Mouse (Mus musculus) B cell, adult 67 days (primary cell): ENCODE measurements around the gene Zfand2a. TPM values are rescaled to one million over a fixed set of nuclear protein-coding genes. Genes with fewer than 3 reads are reported as not detected.

Experiments used
- total RNA-seq, 2 experiments: library from RNA; stranded (reverse); gene quantifications; 4 replicates each; pipeline ENCODE4 v1.2.4; 2023

The Zfand2a gene
- 10 to 100 TPM; 28.8 to 41.6 TPM for total RNA-seq

DNA sequence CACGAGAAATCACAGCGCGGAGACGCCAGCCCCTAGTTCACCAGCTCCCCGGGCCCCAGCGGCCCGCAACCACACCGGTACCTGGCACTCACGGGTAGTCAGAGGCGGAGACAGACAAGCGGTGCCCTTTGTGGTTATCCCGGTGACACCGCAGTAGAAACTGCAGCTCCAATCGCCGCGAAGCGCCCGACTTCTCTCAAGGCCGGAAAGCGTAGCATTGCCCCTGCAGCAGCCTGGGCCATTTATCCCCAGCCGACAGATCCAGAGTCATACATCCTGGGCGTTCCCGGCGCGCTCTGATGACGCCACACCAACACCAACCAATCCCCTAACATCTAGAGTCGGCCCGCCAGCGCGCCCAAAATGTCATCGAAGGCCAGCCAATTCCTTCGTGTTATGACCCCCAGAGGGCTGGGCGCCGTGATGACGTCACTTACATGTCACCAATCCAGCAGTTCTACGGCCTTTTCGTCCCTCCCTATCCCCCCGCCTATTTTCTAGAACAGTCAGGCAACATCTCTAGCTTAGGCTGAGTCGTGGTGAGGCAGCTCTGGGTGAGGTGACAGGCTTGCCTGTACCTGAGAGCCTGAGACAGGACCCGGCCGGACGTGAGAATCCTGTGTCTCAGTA, at the start of gene Zfand2a:
TSS of gene Zfand2a (minus strand) at position 365 of the 630 bp plus-strand sequence.

DNA sequence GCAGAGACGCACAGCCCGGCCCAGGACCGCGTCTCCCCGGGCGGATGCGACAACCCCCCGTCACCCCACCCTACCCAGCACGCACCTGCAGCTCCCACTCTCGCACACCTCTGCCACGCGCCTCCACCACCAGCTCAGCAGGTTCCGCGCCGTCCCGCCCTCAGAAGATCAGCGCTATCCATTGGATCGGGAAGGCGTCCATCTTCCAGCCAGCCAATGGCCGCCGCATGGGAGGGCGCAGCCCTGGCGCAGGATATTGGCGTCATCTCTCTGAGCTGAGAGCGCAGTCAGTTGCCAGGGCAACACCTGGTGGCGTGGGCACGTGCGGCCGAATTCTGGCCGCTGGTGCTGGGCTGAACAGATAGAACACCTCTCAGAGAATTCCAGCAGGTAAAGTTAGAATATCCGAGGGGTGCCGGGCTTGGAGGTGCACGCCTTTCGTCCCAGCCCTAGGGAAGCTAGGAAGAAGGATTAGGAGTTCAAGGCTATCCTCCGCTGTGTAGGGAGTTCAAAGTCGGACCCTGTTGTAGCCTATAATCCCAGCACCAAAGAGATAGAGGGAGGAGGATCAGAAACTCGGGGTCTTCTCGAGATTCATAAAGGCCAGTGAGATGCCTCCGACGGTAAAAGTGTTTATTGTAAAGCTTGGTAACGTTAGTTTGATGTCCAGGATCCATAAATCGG, 23.8 kb downstream of the Zfand2a start, which contains the start of gene 3110082I17Rik:
TSS of gene 3110082I17Rik (minus strand) at position 144 of the 684 bp plus-strand sequence.

DNA sequence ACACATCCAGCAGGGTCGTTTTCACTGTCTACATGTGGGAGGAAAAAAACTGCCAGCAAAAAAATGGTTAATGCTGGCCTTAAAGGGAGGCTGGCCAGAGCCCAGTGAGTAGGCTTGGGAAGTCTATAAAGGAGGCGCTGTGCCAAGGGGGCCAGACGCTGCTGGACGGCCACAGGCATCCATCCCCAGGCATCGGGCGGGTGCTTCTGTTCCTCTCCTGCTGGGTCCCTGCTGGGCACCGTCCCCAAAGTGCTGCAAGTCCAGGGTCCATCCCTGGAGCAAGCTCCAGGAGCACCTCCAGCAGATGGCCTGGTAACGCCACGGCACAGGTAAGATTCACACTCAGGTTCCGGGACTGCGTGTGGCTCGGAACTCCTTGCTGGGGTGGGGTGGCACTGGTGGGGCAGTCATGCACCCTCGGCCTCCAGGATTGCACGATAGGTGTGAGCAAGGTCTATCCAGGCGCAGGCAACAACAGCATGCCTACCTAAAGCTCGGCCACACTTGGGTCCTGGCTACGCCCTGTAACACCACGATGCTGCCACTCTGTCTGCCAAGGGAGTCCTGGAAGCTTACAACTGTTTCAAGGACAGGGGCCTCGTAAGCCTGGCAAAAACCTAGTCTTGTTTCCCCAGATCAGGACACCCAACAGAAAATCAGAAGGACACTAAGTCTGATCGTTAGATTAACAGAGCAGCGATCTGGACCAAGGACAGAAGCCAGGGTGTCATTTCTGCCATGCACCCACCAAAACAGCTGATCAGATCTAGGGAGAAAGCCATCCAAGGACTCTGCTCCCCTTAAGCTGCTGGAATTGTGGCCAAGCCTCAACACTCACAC, 61.1 kb downstream of the Zfand2a start, which contains the start of gene Gper1:
TSS of gene Gper1 (plus strand) at position 126 of the 840 bp plus-strand sequence.

Other genes starting within 250 kb of the Zfand2a start
- 10 to 100 TPM; 36.3 to 45.1 TPM for gene Get4, start 232.2 kb downstream of the Zfand2a start, total RNA-seq
- gene Adap1, start 158.9 kb downstream of the Zfand2a start, total RNA-seq, result 10 to 100 TPM; 20.8 to 30.1 TPM
- gene Cox19, start 133.1 kb downstream of the Zfand2a start, total RNA-seq, result 10 to 100 TPM; 21.0 to 30.5 TPM
- gene Cyp2w1, start 131.9 kb downstream of the Zfand2a start, total RNA-seq, result not detected
- gene Gpr146, start 106.9 kb downstream of the Zfand2a start, total RNA-seq, result 10 to 100 TPM; 21.7 to 24.3 TPM
- 1 to 10 TPM in 1 of 2 experiments, under 1 TPM in 1; 0.24 to 1.5 TPM for gene C130050O18Rik, start 79.3 kb downstream of the Zfand2a start, total RNA-seq
- gene Gper1, start 61.4 kb downstream of the Zfand2a start, total RNA-seq, result not detected
- gene 3110082I17Rik, start 24.0 kb downstream of the Zfand2a start, total RNA-seq, result 1 to 10 TPM; 5.0 to 7.9 TPM
- gene Uncx, start 58.9 kb upstream of the Zfand2a start, total RNA-seq, result not detected